Mouse (Mus musculus) cerebellum, adult (tissue): ENCODE measurements around the gene Tmem38a.

Experiments used
- ATAC-seq: cut with Nextera tagmentation; 2 replicates; pipeline ENCODE4 v1.9.2; 2017; ENCODE audit warnings: mild to moderate bottlenecking, moderate library complexity, mixed read lengths; ENCODE audit not compliant: insufficient number of reproducible peaks, low FRiP score, low TSS enrichment

Gene Tmem38a

DNA sequence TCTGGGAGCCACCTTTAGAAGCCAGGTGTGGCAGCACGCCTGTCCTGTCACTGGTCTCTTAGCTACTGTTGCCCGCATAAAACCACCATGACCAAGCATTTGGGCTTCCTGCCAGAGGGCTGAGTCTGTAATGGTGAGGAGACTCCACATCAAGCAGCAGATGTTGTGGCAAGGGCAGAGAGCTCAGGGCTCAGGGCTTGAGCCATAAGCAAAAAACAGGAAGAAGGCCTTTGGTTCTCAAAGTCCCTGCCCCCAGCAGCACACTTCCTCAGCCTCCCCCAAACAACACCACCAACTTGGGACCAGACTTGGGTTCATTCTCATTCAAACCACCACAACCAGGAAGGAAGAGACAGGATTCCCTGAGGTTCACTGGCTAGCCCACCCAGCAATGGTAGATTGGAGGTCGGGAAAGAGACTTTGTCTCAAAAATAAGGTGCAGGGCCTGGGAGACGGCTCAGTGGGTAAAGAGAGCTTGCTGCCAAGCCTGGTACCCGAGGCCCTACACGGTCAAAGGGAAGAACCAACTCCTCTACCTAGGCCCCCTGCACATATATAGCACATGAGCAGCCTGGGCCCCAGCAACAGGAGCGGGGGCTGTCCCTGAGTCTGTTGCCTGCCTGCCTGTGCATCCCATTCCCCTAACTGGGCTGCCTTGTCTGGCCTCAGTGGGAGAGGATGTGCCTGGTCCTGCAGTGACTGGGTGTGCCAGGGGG lies 11.4 kb downstream of the Tmem38a start:
- ATAC-seq: no peak

DNA sequence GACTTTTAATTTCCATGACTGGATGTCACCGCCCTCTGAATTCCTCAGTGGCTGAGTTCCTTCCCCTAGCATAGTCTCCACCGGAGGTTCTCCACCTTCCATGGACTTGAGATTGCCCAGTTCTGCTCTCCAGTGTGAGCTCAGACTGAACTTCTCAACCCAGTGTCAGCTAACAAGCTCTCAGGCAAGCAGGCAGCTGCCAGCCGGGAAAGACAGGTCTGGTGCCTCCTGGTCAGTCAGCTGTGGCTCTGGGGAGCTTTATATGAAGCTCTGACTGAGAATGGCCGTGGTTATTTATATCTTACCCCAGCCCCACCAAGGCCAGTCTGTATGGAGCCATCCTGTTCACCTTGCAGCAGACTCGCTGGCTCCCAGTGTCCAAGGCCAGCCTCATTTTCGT lies 12.5 kb downstream of the Tmem38a start:
- ATAC-seq: no peak

DNA sequence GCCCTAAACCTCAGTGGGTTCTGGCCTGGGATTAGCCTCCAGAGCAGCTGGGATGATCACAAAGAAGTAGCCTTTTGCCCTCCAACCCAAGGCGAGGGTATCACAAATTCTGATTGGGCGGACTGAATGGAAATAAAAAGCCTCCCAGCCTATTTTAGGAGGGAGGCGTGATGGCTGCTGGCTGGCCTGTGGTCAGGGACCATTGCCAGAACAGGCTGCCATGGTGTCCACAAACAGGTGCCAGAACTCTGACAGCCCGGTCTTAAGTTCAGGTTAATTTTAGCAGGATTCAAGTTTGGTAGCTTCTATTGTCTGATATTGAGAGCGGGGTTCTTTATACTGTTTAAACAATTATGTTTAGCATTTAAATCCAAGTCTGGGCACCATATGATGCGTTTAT lies 16.0 kb downstream of the Tmem38a start:
- ATAC-seq: no peak

DNA sequence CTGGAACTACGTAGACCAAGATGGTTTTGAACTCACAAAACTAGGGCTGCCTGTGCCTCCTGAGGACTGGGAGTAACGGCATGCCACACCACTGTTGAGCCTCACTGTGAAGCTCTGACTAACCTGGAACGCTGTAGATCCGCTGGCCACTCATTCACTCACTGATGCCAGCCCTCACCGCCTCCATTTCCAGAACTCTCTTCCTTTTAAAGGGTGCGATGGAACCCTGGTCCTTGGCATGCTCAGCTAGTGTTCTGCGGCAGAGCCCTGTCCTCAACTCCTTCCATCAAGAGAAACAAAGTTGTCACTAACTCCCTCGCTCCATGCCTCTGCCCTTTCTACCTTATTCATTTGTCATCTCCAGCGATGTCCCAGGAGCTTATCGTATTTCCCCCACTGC lies 17.0 kb downstream of the Tmem38a start:
- ATAC-seq: no peak

DNA sequence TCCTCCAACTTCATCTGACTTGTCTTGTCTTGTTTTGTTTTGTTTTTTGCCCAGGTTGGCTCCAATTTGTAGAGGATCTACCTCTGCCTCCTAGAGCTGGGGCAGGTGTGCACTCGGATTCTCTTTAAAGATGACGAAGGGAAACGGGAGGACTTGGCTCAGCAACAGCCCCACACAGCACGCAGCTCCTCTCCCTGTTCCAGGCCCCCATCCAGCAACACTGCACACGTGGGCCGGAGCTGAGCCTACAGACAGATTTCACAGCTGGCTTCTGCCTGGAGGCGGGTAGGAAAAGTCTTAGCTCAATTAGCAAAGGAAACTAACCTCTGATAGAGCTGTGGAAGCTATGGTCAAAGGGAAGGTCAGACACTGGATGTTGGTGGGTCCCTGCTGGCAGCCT lies 17.4 kb downstream of the Tmem38a start:
- ATAC-seq: no peak

DNA sequence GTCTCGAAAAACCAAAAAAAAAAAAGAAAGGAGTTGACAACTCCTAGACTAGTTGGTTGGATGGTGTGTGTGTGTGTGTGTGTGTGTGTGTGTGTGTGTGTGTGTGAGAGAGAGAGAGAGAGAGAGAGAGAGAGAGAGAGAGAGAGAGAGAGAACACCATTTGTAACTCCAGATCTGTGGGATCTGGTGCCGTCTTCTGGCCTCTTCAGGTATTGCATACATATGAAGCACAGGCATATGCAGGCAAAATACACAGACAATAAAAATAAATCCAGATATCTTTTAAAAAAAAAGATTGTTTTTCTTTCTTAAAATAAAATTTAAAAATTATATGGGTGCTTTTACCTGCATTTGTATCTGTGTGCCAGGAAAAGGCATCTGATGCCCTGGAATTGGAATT lies 18.3 kb downstream of the Tmem38a start:
- no peak for ATAC-seq
